Mouse (Mus musculus): ENCODE data around the gene Ankrd23. TPM values are rescaled to one million over a fixed set of nuclear protein-coding genes. Genes with fewer than 3 reads are reported as not detected.

Ankrd23 gene
- polyA plus RNA-seq, 1 experiment from 2014 or later = 13.2 TPM

GRCm38 (mm10) chr1:36548771-36549170 is 12.1 kb upstream of the Ankrd23 start:
- Histone ChIP-seq H3K4me2 (ENCODE audit: low read length) (no peak overlapping the region), H3K4me1 (replicated peaks; ENCODE audit: control insufficient read depth, insufficient read depth, low read length) (peaks cover 41% of the 10 kb centered on the region), H3K9me3 (ENCODE audit: control insufficient read depth, low read length) (no peaks in the 10 kb centered on the region), H3K27ac (ENCODE audit: low read length) (no peak overlapping the region), H3K36me3 (ENCODE audit: control insufficient read depth, insufficient read depth) (peaks cover 45% of the 10 kb centered on the region), H3K9ac (replicated peaks; ENCODE audit: low read depth, low read length) (no peak overlapping the region; the same call in 1 of the 2 replicates), H3K4me3 (replicated peaks; ENCODE audit: low read length) (no peak overlapping the region), H3K27me3 (replicated peaks; ENCODE audit: control insufficient read depth, insufficient read depth, low read length) (no peaks in the 10 kb centered on the region)
- WGBS = 64% methylated on average over 8 of the region's 8 CpGs
- ATAC-seq = no peak

GRCm38 (mm10) chr1:36547981-36548598 is 11.4 kb upstream of the Ankrd23 start:
- peak overlapping the region; percentile 20; the same call in 1 of the 2 replicates for H3K9ac ChIP-seq (replicated peaks; ENCODE audit: low read depth, low read length)
- no peaks in the 10 kb centered on the region for H3K9me3 ChIP-seq (ENCODE audit: control insufficient read depth, low read length)
- H3K4me3 ChIP-seq (replicated peaks; ENCODE audit: low read length) = no peak overlapping the region
- H3K4me1 ChIP-seq (replicated peaks; ENCODE audit: control insufficient read depth, insufficient read depth, low read length) = peaks cover 43% of the 10 kb centered on the region
- H3K27me3 ChIP-seq (replicated peaks; ENCODE audit: control insufficient read depth, insufficient read depth, low read length) = no peaks in the 10 kb centered on the region
- WGBS = 21% methylated on average over 9 of the region's 9 CpGs
- H3K36me3 ChIP-seq (ENCODE audit: control insufficient read depth, insufficient read depth) = peaks cover 39% of the 10 kb centered on the region
- peak overlapping the region; percentile 34 for H3K27ac ChIP-seq (ENCODE audit: low read length)
- no peak for ATAC-seq
- H3K4me2 ChIP-seq (ENCODE audit: low read length) = no peak overlapping the region

- H3K4me3 ChIP-seq (replicated peaks; ENCODE audit: low read length) = peak within 1 kb of the TSS; percentile 76
- H3K27ac ChIP-seq (ENCODE audit: low read length) = peak within 1 kb of the TSS; percentile 62
- peaks cover 39% of the 10 kb centered on the region for H3K4me1 ChIP-seq (replicated peaks; ENCODE audit: control insufficient read depth, insufficient read depth, low read length)
- peak within 1 kb of the TSS; percentile 80 for H3K4me2 ChIP-seq (ENCODE audit: low read length)
- WGBS = 0% methylated on average over 43 of the region's 43 CpGs
- peak within 1 kb of the TSS; percentile 76 for H3K9ac ChIP-seq (replicated peaks; ENCODE audit: low read depth, low read length)
- peak; percentile 97 for ATAC-seq
- H3K27me3 ChIP-seq (replicated peaks; ENCODE audit: control insufficient read depth, insufficient read depth, low read length) = no peaks in the 10 kb centered on the region
- peaks cover 28% of the 10 kb centered on the region for H3K36me3 ChIP-seq (ENCODE audit: control insufficient read depth, insufficient read depth)
- H3K9me3 ChIP-seq (ENCODE audit: control insufficient read depth, low read length) = no peaks in the 10 kb centered on the region
Observed at GRCm38 (mm10) chr1:36546888-36547471, 10.3 kb upstream of the Ankrd23 start, which contains the start of gene Ankrd39. Gene Ankrd39 (minus strand): TSS chr1:36547445.

- no peak for ATAC-seq
- peaks cover 21% of the 10 kb centered on the region for H3K36me3 ChIP-seq (ENCODE audit: control insufficient read depth, insufficient read depth)
- no peaks in the 10 kb centered on the region for H3K9me3 ChIP-seq (ENCODE audit: control insufficient read depth, low read length)
- peak overlapping the region; percentile 80 for H3K4me2 ChIP-seq (ENCODE audit: low read length)
- WGBS = 69% methylated on average over 19 of the region's 19 CpGs
- peak overlapping the region; percentile 76 for H3K4me3 ChIP-seq (replicated peaks; ENCODE audit: low read length)
- no peaks in the 10 kb centered on the region for H3K27me3 ChIP-seq (replicated peaks; ENCODE audit: control insufficient read depth, insufficient read depth, low read length)
- peaks cover 39% of the 10 kb centered on the region for H3K4me1 ChIP-seq (replicated peaks; ENCODE audit: control insufficient read depth, insufficient read depth, low read length)
- H3K27ac ChIP-seq (ENCODE audit: low read length) = no peak overlapping the region
- peak overlapping the region; percentile 76; the same call in 1 of the 2 replicates for H3K9ac ChIP-seq (replicated peaks; ENCODE audit: low read depth, low read length)
Observed at GRCm38 (mm10) chr1:36545845-36546600, 9.3 kb upstream of the Ankrd23 start.

GRCm38 (mm10) chr1:36545382-36545781 is 8.7 kb upstream of the Ankrd23 start:
- 80% methylated on average over 2 of the region's 2 CpGs for WGBS
- ATAC-seq = no peak

GRCm38 (mm10) chr1:36542925-36543324 is 6.2 kb upstream of the Ankrd23 start:
- Histone ChIP-seq H3K27me3 (replicated peaks; ENCODE audit: control insufficient read depth, insufficient read depth, low read length) (no peaks in the 10 kb centered on the region), H3K36me3 (ENCODE audit: control insufficient read depth, insufficient read depth) (peaks cover 2% of the 10 kb centered on the region; the same call in 1 of the 2 replicates), H3K4me2 (ENCODE audit: low read length) (no peak overlapping the region), H3K9me3 (ENCODE audit: control insufficient read depth, low read length) (no peaks in the 10 kb centered on the region), H3K9ac (replicated peaks; ENCODE audit: low read depth, low read length) (no peak overlapping the region), H3K4me1 (replicated peaks; ENCODE audit: control insufficient read depth, insufficient read depth, low read length) (peaks cover 22% of the 10 kb centered on the region), H3K4me3 (replicated peaks; ENCODE audit: low read length) (no peak overlapping the region), H3K27ac (ENCODE audit: low read length) (no peak overlapping the region)
- no peak for ATAC-seq
- WGBS = 92% methylated on average over 9 of the region's 9 CpGs

More at GRCm38 (mm10) chr1:36545382-36545781, 8.7 kb upstream of the Ankrd23 start:
- no peak overlapping the region for H3K4me2 ChIP-seq (ENCODE audit: low read length)
- peaks cover 39% of the 10 kb centered on the region for H3K4me1 ChIP-seq (replicated peaks; ENCODE audit: control insufficient read depth, insufficient read depth, low read length)
- no peak overlapping the region for H3K9ac ChIP-seq (replicated peaks; ENCODE audit: low read depth, low read length)
- H3K27ac ChIP-seq (ENCODE audit: low read length) = no peak overlapping the region
- no peaks in the 10 kb centered on the region for H3K9me3 ChIP-seq (ENCODE audit: control insufficient read depth, low read length)
- H3K27me3 ChIP-seq (replicated peaks; ENCODE audit: control insufficient read depth, insufficient read depth, low read length) = no peaks in the 10 kb centered on the region
- H3K4me3 ChIP-seq (replicated peaks; ENCODE audit: low read length) = no peak overlapping the region
- peaks cover 17% of the 10 kb centered on the region for H3K36me3 ChIP-seq (ENCODE audit: control insufficient read depth, insufficient read depth)

- ATAC-seq = no peak
Observed at GRCm38 (mm10) chr1:36541844-36542243, 5.2 kb upstream of the Ankrd23 start.

GRCm38 (mm10) chr1:36540807-36541206 is 4.1 kb upstream of the Ankrd23 start:
- WGBS = 93% methylated on average over 12 of the region's 12 CpGs
- Histone ChIP-seq H3K9ac (replicated peaks; ENCODE audit: low read depth, low read length) (no peak overlapping the region), H3K27ac (ENCODE audit: low read length) (no peak overlapping the region), H3K4me3 (replicated peaks; ENCODE audit: low read length) (no peak overlapping the region), H3K9me3 (ENCODE audit: control insufficient read depth, low read length) (no peaks in the 10 kb centered on the region), H3K4me2 (ENCODE audit: low read length) (no peak overlapping the region), H3K36me3 (ENCODE audit: control insufficient read depth, insufficient read depth) (peaks cover 2% of the 10 kb centered on the region; the same call in 1 of the 2 replicates), H3K4me1 (replicated peaks; ENCODE audit: control insufficient read depth, insufficient read depth, low read length) (0 out of 2 replicates have a peak, but pooled peaks cover 9% of the 10 kb centered on the region), H3K27me3 (replicated peaks; ENCODE audit: control insufficient read depth, insufficient read depth, low read length) (no peaks in the 10 kb centered on the region)
- ATAC-seq = no peak

More at GRCm38 (mm10) chr1:36541844-36542243, 5.2 kb upstream of the Ankrd23 start:
- no peaks in the 10 kb centered on the region for H3K9me3 ChIP-seq (ENCODE audit: control insufficient read depth, low read length)
- peaks cover 2% of the 10 kb centered on the region; the same call in 1 of the 2 replicates for H3K36me3 ChIP-seq (ENCODE audit: control insufficient read depth, insufficient read depth)
- no peak overlapping the region for H3K27ac ChIP-seq (ENCODE audit: low read length)
- no peak overlapping the region for H3K4me2 ChIP-seq (ENCODE audit: low read length)
- H3K27me3 ChIP-seq (replicated peaks; ENCODE audit: control insufficient read depth, insufficient read depth, low read length) = no peaks in the 10 kb centered on the region
- 89% methylated on average over 16 of the region's 16 CpGs for WGBS
- no peak overlapping the region for H3K4me3 ChIP-seq (replicated peaks; ENCODE audit: low read length)
- H3K4me1 ChIP-seq (replicated peaks; ENCODE audit: control insufficient read depth, insufficient read depth, low read length) = peaks cover 17% of the 10 kb centered on the region
- H3K9ac ChIP-seq (replicated peaks; ENCODE audit: low read depth, low read length) = no peak overlapping the region

GRCm38 (mm10) chr1:36540132-36540531 is 3.4 kb upstream of the Ankrd23 start:
- 89% methylated on average over 11 of the region's 11 CpGs for WGBS
- Histone ChIP-seq H3K36me3 (ENCODE audit: control insufficient read depth, insufficient read depth) (peaks cover 2% of the 10 kb centered on the region; the same call in 1 of the 2 replicates), H3K4me3 (replicated peaks; ENCODE audit: low read length) (no peak overlapping the region), H3K4me2 (ENCODE audit: low read length) (no peak overlapping the region), H3K27me3 (replicated peaks; ENCODE audit: control insufficient read depth, insufficient read depth, low read length) (no peaks in the 10 kb centered on the region), H3K27ac (ENCODE audit: low read length) (no peak overlapping the region), H3K4me1 (replicated peaks; ENCODE audit: control insufficient read depth, insufficient read depth, low read length) (0 out of 2 replicates have a peak, but pooled peaks cover 7% of the 10 kb centered on the region), H3K9me3 (ENCODE audit: control insufficient read depth, low read length) (no peaks in the 10 kb centered on the region), H3K9ac (replicated peaks; ENCODE audit: low read depth, low read length) (no peak overlapping the region)
- no peak for ATAC-seq
